Mouse (Mus musculus): ENCODE measurements around the gene Hrasls.

Hrasls gene

GRCm38 (mm10) chr16:29209605-29210411 is at the start of gene Hrasls:
Hrasls (plus strand) TSS chr16:29209695.
- DNase-seq, result peak; percentile 77 to 80

GRCm38 (mm10) chr16:29162271-29162670 is 47.2 kb upstream of the Hrasls start:
- DNase-seq, result no peak

- no peak for DNase-seq
Measured at GRCm38 (mm10) chr16:29167051-29167450, 42.4 kb upstream of the Hrasls start.

GRCm38 (mm10) chr16:29171741-29172140 is 37.8 kb upstream of the Hrasls start:
- DNase-seq, result no peak

- no peak for DNase-seq
Measured at GRCm38 (mm10) chr16:29173201-29173600, 36.3 kb upstream of the Hrasls start.

- DNase-seq, result no peak
Measured at GRCm38 (mm10) chr16:29174831-29175350, 34.6 kb upstream of the Hrasls start.

GRCm38 (mm10) chr16:29192911-29193310 is 16.6 kb upstream of the Hrasls start:
- peak; percentile 68 to 81 for DNase-seq

- peak; percentile 73 to 84 for DNase-seq
Measured at GRCm38 (mm10) chr16:29193981-29194380, 15.5 kb upstream of the Hrasls start.

GRCm38 (mm10) chr16:29195156-29195555 is 14.3 kb upstream of the Hrasls start:
- no peak for DNase-seq

GRCm38 (mm10) chr16:29198461-29198860 is 11.0 kb upstream of the Hrasls start:
- no peak for DNase-seq

- DNase-seq, result no peak
Measured at GRCm38 (mm10) chr16:29201146-29201545, 8.3 kb upstream of the Hrasls start.

GRCm38 (mm10) chr16:29204875-29205274 is 4.6 kb upstream of the Hrasls start:
- DNase-seq, result no peak

- no peak for DNase-seq
Measured at GRCm38 (mm10) chr16:29205581-29205980, 3.9 kb upstream of the Hrasls start.

GRCm38 (mm10) chr16:29208841-29209240 is 654 bp upstream of the Hrasls start:
- DNase-seq, result peak; percentile 38 to 42

- peak in 1 of 2 experiments; percentile 48 for DNase-seq
Measured at GRCm38 (mm10) chr16:29216395-29217295, 7.2 kb downstream of the Hrasls start.

- DNase-seq, result peak; percentile 25 to 32
Measured at GRCm38 (mm10) chr16:29235951-29236350, 26.5 kb downstream of the Hrasls start.

- no peak for DNase-seq
Measured at GRCm38 (mm10) chr16:29254325-29254724, 44.8 kb downstream of the Hrasls start.

Measured in cerebellum, postnatal 25 days (tissue).